ENCODE assay signal across 11 mouse cellular contexts in the genomic region with DNA sequence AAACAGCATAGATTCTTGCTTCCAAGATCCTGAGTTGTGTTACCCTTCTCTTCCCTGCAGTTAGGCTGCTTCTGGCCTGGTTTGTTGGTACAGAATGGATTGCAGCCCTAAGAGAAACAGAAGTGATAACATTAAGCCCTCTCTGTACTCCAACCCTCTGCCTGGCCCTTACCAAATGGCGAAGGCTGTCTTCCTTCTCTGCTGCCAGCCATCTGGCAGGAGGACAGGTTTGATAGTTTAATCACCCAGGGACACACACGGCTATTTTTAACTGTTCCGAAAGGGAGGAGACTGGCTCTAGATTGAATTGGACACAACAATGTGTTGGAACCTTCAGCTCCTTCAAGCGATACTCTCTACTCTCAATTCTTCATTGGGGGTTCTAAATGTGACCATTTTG. TPM values are rescaled to one million over a fixed set of nuclear protein-coding genes. Genes with fewer than 3 reads are reported as not detected.
A peak's percentile ranks its signal among the peaks of the same experiment; 100 is the strongest.
DNase-seq lines count a peak whose midpoint lies in the region; ATAC-seq lines count a peak whose summit lies in the region.
"Had no signal": no experiment of that assay in that cellular context is flagged by ENCODE, and none has a peak within 500 bp of the region (broad histone marks: within the 10 kb centered on the region; RNA-seq: fewer than 3 reads in every experiment).

No protein-coding gene starts in this region.

- H3K27ac ChIP-seq in liver, embryonic 11.5 days (ENCODE audit: low read depth, low read length), result no peak overlapping the region
- peak overlapping the region; percentile 86 for H3K27ac ChIP-seq in heart, embryonic 15.5 days
- H3K27ac ChIP-seq: limb, embryonic 15.5 days; stomach, embryonic 15.5 days had no signal

- peak; percentile 43; the same call in 1 of the 2 replicates for ATAC-seq in liver, embryonic 11.5 days (replicated peaks; ENCODE audit: low FRiP score)
- ATAC-seq in erythroblast, adult 5-6 weeks (replicated peaks; ENCODE audit: low FRiP score, poor library complexity, severe bottlenecking), result peak; percentile 81
- ATAC-seq in heart, embryonic 15.5 days (replicated peaks; ENCODE audit: insufficient number of reproducible peaks, insufficient read depth, low FRiP score, low read depth), result peak; percentile 73; the same call in 1 of the 2 replicates
- no peak for ATAC-seq in megakaryocyte, adult 5-6 weeks (ENCODE audit: poor library complexity, severe bottlenecking)

- H3K9ac ChIP-seq in liver, embryonic 11.5 days (ENCODE audit: low read depth, low read length), result no peak overlapping the region
- H3K9ac ChIP-seq in heart, embryonic 15.5 days, result no peak overlapping the region
- H3K9ac ChIP-seq: limb, embryonic 15.5 days; stomach, embryonic 15.5 days had no signal

- peaks cover 7% of the 10 kb centered on the region for H3K27me3 ChIP-seq in liver, embryonic 11.5 days (replicated peaks; ENCODE audit: control insufficient read depth, insufficient read depth, low read length)
- no peaks in the 10 kb centered on the region for H3K27me3 ChIP-seq in heart, embryonic 15.5 days

- H3K9me3 ChIP-seq in liver, embryonic 11.5 days (ENCODE audit: control insufficient read depth, low read length), result no peaks in the 10 kb centered on the region
- no peaks in the 10 kb centered on the region for H3K9me3 ChIP-seq in heart, embryonic 15.5 days (replicated peaks)
- H3K9me3 ChIP-seq: limb, embryonic 15.5 days; stomach, embryonic 15.5 days had no signal

- no peak overlapping the region for H3K4me2 ChIP-seq in liver, embryonic 11.5 days
- peak overlapping the region; percentile 42 for H3K4me2 ChIP-seq in heart, embryonic 15.5 days
- H3K4me2 ChIP-seq: limb, embryonic 15.5 days; stomach, embryonic 15.5 days had no signal

- H3K4me1 ChIP-seq in liver, embryonic 11.5 days (replicated peaks; ENCODE audit: control insufficient read depth, insufficient read depth, low read length), result no peaks in the 10 kb centered on the region; the same call in 1 of the 2 replicates
- peaks cover 27% of the 10 kb centered on the region for H3K4me1 ChIP-seq in heart, embryonic 15.5 days (replicated peaks)
- H3K4me1 ChIP-seq: limb, embryonic 15.5 days; stomach, embryonic 15.5 days had no signal

- 62% methylated on average over 4 of the region's 4 CpGs for WGBS in liver, embryonic 11.5 days
- WGBS in heart, embryonic 15.5 days, result 19% methylated on average over 4 of the region's 4 CpGs

- no peak for DNase-seq in liver, embryonic 11.5 days (ENCODE audit: low spot score)
- no peak for DNase-seq in liver
- peak; percentile 46 for DNase-seq in skeletal muscle tissue, adult 2 months (ENCODE audit: low read depth, low spot score)
- DNase-seq in retina, embryonic 14.5 days (ENCODE audit: low spot score), result no peak
- DNase-seq in embryo, embryonic 9.5 days (ENCODE audit: extremely low spot score), result no peak
- DNase-seq: midbrain, embryonic 14.5 days had no signal

- no peak overlapping the region for H3K4me3 ChIP-seq in liver, embryonic 11.5 days (ENCODE audit: low read depth, low read length)
- no peak overlapping the region for H3K4me3 ChIP-seq in heart, embryonic 15.5 days
- H3K4me3 ChIP-seq: limb, embryonic 15.5 days; stomach, embryonic 15.5 days had no signal

- no peaks in the 10 kb centered on the region for H3K36me3 ChIP-seq in liver, embryonic 11.5 days (ENCODE audit: control insufficient read depth, insufficient read depth, low read length)
- peaks cover 34% of the 10 kb centered on the region for H3K36me3 ChIP-seq in heart, embryonic 15.5 days
- H3K36me3 ChIP-seq: limb, embryonic 15.5 days; stomach, embryonic 15.5 days had no signal

RNA-seq across cellular contexts. Expression of a gene that starts 6.7 kb away (rescaled TPM):
- 0.39 and 0.51 TPM in 2 replicates for polyA plus RNA-seq in liver, embryonic 11.5 days (2014; fragmentation: Nextera tagmentation; extraction: Ambion mirVana)
- 0.19 and 1.9 TPM in 2 replicates for total RNA-seq in erythroblast, adult 5-6 weeks (2015; ENCODE audit: low replicate concordance)
- total RNA-seq in erythroblast, adult 5-6 weeks (2017; ENCODE audit: low replicate concordance), result 0.77 and 2.6 TPM in 2 replicates
- 53.2 and 63.1 TPM in 2 replicates for polyA plus RNA-seq in heart, embryonic 15.5 days (2015; fragmentation: Nextera tagmentation; extraction: Ambion mirVana)
- total RNA-seq in megakaryocyte, adult 5-6 weeks (2015), result 0.33 and 0.71 TPM in 2 replicates
- 1.3 and 1.6 TPM in 2 replicates for total RNA-seq in megakaryocyte, adult 5-6 weeks (2017)
